Mouse (Mus musculus) olfactory bulb, adult 2 months (tissue): ENCODE measurements around the gene Lyst.

ENCODE experiments used
- CTCF ChIP-seq: fragments of 200-500 bp; IDR thresholded peaks from 2 replicates; pipeline ENCODE4 v1.5.1; 2012; ENCODE audit warnings: low read depth, mild to moderate bottlenecking, low read length, moderate library complexity; ENCODE audit not compliant: insufficient read depth
- POLR2A ChIP-seq: fragments of 200-500 bp; IDR thresholded peaks from 2 replicates; pipeline ENCODE4 v1.6.1; 2012; ENCODE audit warnings: mild to moderate bottlenecking, low read depth, low read length, moderate library complexity; ENCODE audit not compliant: insufficient read depth

DNA sequence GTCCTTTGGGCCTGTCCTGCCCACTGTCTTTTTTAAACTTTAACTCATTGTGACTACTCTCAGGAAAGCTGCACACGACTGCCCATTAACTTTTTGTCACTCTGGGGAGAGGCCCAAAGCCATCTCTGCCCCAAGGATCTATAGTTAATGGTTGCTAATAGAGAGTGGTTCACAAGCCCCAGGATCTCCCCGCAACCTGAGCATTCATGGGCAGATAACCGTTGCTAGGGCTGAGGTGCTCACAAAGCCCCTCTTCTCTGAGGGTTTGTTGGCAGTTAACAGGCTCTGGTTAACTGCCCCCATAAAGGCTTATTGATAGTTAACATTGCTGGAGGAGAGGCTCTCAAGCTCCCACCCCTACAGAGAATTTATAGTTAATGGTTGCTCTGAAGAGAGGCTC, 190.1 kb downstream of the Lyst start:
- TF ChIP-seq CTCF = no peak
- no peak for TF ChIP-seq POLR2A
